Mouse (Mus musculus) liver, embryonic 14.5 days (tissue): ENCODE measurements around the gene Dmac2.

ENCODE experiments used
- CTCF ChIP-seq: IDR thresholded peaks from 2 replicates; pipeline ENCODE4 v1.5.1; 2016; ENCODE audit warnings: antibody characterized with exemption, low read depth, control low read depth
- EP300 ChIP-seq: IDR thresholded peaks from 2 replicates; pipeline ENCODE4 v1.6.1; 2016; ENCODE audit warnings: antibody characterized with exemption, low read depth

DNA sequence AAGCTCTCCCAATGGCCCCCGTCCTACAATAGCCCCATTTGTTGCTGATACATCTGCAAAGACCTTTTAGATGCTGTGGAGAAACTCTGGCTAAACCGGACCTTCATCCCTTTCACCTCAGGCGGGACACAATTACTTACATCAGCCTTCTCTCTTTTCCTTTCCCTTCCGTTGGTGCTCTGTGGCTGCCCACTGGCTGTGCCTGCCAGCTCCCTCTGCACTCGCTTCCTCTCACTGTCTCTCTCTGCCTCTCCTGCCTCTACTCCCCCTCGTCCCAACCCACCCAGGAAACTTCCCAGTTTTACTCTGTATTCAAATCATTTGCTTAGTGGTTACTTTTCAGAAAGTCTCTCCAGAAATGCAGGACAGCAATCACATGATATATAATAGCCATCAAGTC is 9.2 kb upstream of the Dmac2 start:
- TF ChIP-seq CTCF: no peak
- no peak for TF ChIP-seq EP300
